Mouse (Mus musculus) gastrocnemius, adult 18-20 months (tissue): ENCODE results near the gene Padi1. TPM values are rescaled to one million over a fixed set of nuclear protein-coding genes. Genes with fewer than 3 reads are reported as not detected.
A peak's percentile ranks its signal among the peaks of the same experiment; 100 is the strongest.

Experiments
- DNase-seq: peaks from one replicate; pipeline ENCODE4 v3.0.0; 2021; ENCODE audit warnings: low spot score
- total RNA-seq, 2 experiments: library from RNA; stranded (reverse); gene quantifications; 2 replicates each; pipeline ENCODE4 v1.2.3; 2021

Padi1 gene
- total RNA-seq, 2 experiments from 2014 or later = 0.07 to 0.21 TPM

- DNase-seq = no peak
Observed at GRCm38 (mm10) chr4:140862036-140862650, 16.6 kb upstream of the Padi1 start.

- DNase-seq = no peak
Observed at GRCm38 (mm10) chr4:140860767-140861147, 15.2 kb upstream of the Padi1 start.

- no peak for DNase-seq
Observed at GRCm38 (mm10) chr4:140860125-140860766, 14.7 kb upstream of the Padi1 start.

GRCm38 (mm10) chr4:140859291-140859690, 13.7 kb upstream of the Padi1 start:
- no peak for DNase-seq

GRCm38 (mm10) chr4:140857813-140858212, 12.2 kb upstream of the Padi1 start:
- DNase-seq = no peak

- no peak for DNase-seq
Observed at GRCm38 (mm10) chr4:140857041-140857440, 11.5 kb upstream of the Padi1 start.

GRCm38 (mm10) chr4:140855151-140855550, 9.6 kb upstream of the Padi1 start:
- DNase-seq = no peak

GRCm38 (mm10) chr4:140854455-140854864, 8.9 kb upstream of the Padi1 start:
- DNase-seq = peak; percentile 9

GRCm38 (mm10) chr4:140853626-140854025, 8.0 kb upstream of the Padi1 start:
- DNase-seq = no peak

- DNase-seq = no peak
Observed at GRCm38 (mm10) chr4:140849310-140849709, 3.7 kb upstream of the Padi1 start.

- peak; percentile 9 for DNase-seq
Observed at GRCm38 (mm10) chr4:140844991-140845390, 587 bp downstream of the Padi1 start.

- no peak for DNase-seq
Observed at GRCm38 (mm10) chr4:140843670-140844280, 1.8 kb downstream of the Padi1 start.

GRCm38 (mm10) chr4:140842909-140843308, 2.7 kb downstream of the Padi1 start:
- no peak for DNase-seq

- no peak for DNase-seq
Observed at GRCm38 (mm10) chr4:140837879-140838278, 7.7 kb downstream of the Padi1 start.

GRCm38 (mm10) chr4:140836208-140836866, 9.2 kb downstream of the Padi1 start:
- no peak for DNase-seq

- no peak for DNase-seq
Observed at GRCm38 (mm10) chr4:140835682-140836081, 9.9 kb downstream of the Padi1 start.

- no peak for DNase-seq
Observed at GRCm38 (mm10) chr4:140834327-140834934, 11.1 kb downstream of the Padi1 start.

- DNase-seq = no peak
Observed at GRCm38 (mm10) chr4:140832821-140833220, 12.8 kb downstream of the Padi1 start.

- DNase-seq = no peak
Observed at GRCm38 (mm10) chr4:140831808-140832207, 13.8 kb downstream of the Padi1 start.

GRCm38 (mm10) chr4:140827237-140827636, 18.3 kb downstream of the Padi1 start:
- no peak for DNase-seq

GRCm38 (mm10) chr4:140825942-140826341, 19.6 kb downstream of the Padi1 start:
- DNase-seq = no peak

- peak; percentile 67 for DNase-seq
Observed at GRCm38 (mm10) chr4:140821988-140822387, 23.6 kb downstream of the Padi1 start.
